Mouse (Mus musculus) bone marrow, adult 2 months (tissue): ENCODE results near the gene Xpo4. TPM values are rescaled to one million over a fixed set of nuclear protein-coding genes. Genes with fewer than 3 reads are reported as not detected.

Source experiments
- H3K27ac ChIP-seq: fragments of 200-500 bp; 2 replicates; pipeline ENCODE4 v1.5.1; 2012; ENCODE audit warnings: low read depth, mild to moderate bottlenecking, control low read depth, inconsistent platforms, low read length; ENCODE audit not compliant: control insufficient read depth, poor library complexity, insufficient read depth
- H3K4me1 ChIP-seq: fragments of 200-500 bp; 2 replicates; pipeline ENCODE4 v1.6.1; 2011; ENCODE audit warnings: low read length; ENCODE audit not compliant: control insufficient read depth, insufficient read depth
- H3K4me3 ChIP-seq: fragments of 200-500 bp; replicated peaks from 2 replicates; pipeline ENCODE3; 2011; ENCODE audit warnings: mild to moderate bottlenecking, low read depth, low read length, control low read depth; ENCODE audit not compliant: control insufficient read depth
- CTCF ChIP-seq: fragments of 200-500 bp; IDR thresholded peaks from 2 replicates; pipeline ENCODE4 v1.5.1; 2011; ENCODE audit warnings: low read length, control low read depth; ENCODE audit not compliant: control insufficient read depth, insufficient read depth
- POLR2A ChIP-seq: fragments of 200-500 bp; IDR thresholded peaks from 2 replicates; pipeline ENCODE4 v1.6.1; 2011; ENCODE audit warnings: low read depth, mild to moderate bottlenecking, control low read depth, low read length, borderline replicate concordance; ENCODE audit not compliant: control insufficient read depth
- WGBS: fragments of 180-500 bp; shearing (Covaris S2); methylation state at CpG from one replicate; pipeline ENCODE4 v1.1.7; 2018; 5-methylcytosine and 5-hydroxymethylcytosine counted together
- polyA plus RNA-seq: library from polyadenylated mRNA; stranded (reverse); fragments of >200 nt; gene quantifications from 2 replicates; pipeline ENCODE4 v1.2.4, GENCODE M21; 2011; ENCODE audit warnings: low replicate concordance; ENCODE audit not compliant: missing spikeins, insufficient read depth, insufficient read length

Gene Xpo4
- polyA plus RNA-seq, 1 experiment, result 10.1 TPM

- H3K4me3 ChIP-seq, result no peak overlapping the region
- no peaks in the 10 kb centered on the region for H3K4me1 ChIP-seq
- 87% methylated on average over 5 of the region's 5 CpGs for WGBS
- TF ChIP-seq CTCF (no peak), POLR2A (no peak)
- H3K27ac ChIP-seq, result no peak overlapping the region
Observed at GRCm38 (mm10) chr14:57634141-57634540, 31.1 kb downstream of the Xpo4 start.

DNA sequence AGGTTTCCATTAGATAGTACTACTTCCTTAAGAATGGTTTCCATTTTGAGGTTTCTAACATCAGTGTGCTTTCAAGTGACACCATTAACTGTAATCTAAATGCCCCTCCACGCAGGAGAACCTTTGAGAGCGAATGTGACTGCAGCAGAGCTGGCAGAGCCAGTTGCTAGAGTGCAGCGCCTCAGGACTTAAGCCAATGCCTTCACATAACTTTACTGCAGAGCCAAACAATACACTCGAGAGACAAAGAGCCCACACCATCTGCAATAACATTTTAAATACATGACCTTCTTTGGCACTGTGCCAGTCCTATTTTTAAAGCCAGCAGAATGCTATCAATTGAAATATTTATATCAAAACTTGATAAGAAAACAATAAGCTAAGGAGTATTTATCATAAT lies 35.6 kb downstream of the Xpo4 start:
- 92% methylated on average over 4 of the region's 4 CpGs for WGBS
- Histone ChIP-seq H3K4me3 (no peak overlapping the region), H3K4me1 (no peaks in the 10 kb centered on the region), H3K27ac (no peak overlapping the region)
- TF ChIP-seq POLR2A (no peak), CTCF (no peak)

- H3K27ac ChIP-seq, result no peak overlapping the region
- H3K4me1 ChIP-seq, result no peaks in the 10 kb centered on the region; the same call in none of the 2 replicates
- TF ChIP-seq CTCF (no peak), POLR2A (no peak)
- H3K4me3 ChIP-seq, result no peak overlapping the region
- 71% methylated on average over 3 of the region's 3 CpGs for WGBS
Observed at GRCm38 (mm10) chr14:57622934-57623333, 42.3 kb downstream of the Xpo4 start.

DNA sequence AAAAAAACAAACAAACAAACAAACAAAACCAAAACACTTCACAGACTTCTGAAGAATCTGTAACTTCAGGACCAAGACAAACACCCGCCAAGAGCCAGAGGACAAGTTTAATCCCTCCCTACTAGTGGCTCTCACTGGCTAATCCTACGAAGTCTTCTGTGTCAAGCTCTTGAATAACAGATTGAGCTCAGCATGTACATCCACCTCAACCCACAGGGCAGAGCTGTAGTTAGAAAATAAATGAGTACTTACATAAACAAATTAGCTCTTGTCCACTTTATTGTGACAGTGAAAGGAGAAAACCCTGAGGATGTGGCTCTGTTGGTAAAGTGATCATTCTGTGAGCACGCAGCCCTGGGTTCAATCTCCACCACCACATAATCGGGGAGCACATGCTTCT lies 43.5 kb downstream of the Xpo4 start:
- TF ChIP-seq CTCF (no peak), POLR2A (no peak)
- no peak overlapping the region for H3K4me3 ChIP-seq
- no peak overlapping the region for H3K27ac ChIP-seq
- 91% methylated on average over 4 of the region's 4 CpGs for WGBS
- H3K4me1 ChIP-seq, result no peaks in the 10 kb centered on the region; the same call in none of the 2 replicates

- WGBS, result 76% methylated on average over 4 of the region's 4 CpGs
- no peak overlapping the region for H3K27ac ChIP-seq
- TF ChIP-seq CTCF (no peak), POLR2A (no peak)
- H3K4me3 ChIP-seq, result no peak overlapping the region
- H3K4me1 ChIP-seq, result no peaks in the 10 kb centered on the region; the same call in none of the 2 replicates
Observed at GRCm38 (mm10) chr14:57620598-57621236, 44.5 kb downstream of the Xpo4 start.

- Histone ChIP-seq H3K4me3 (no peak overlapping the region), H3K27ac (no peak overlapping the region), H3K4me1 (no peaks in the 10 kb centered on the region; the same call in none of the 2 replicates)
- TF ChIP-seq CTCF (no peak), POLR2A (no peak)
- WGBS, result 37% methylated on average over 2 of the region's 2 CpGs
Observed at GRCm38 (mm10) chr14:57619487-57619886, 45.7 kb downstream of the Xpo4 start.

GRCm38 (mm10) chr14:57617675-57618074 lies 47.6 kb downstream of the Xpo4 start:
- WGBS, result 68% methylated on average over 1 of the region's 1 CpGs
- Histone ChIP-seq H3K27ac (no peak overlapping the region), H3K4me1 (no peaks in the 10 kb centered on the region; the same call in 1 of the 2 replicates), H3K4me3 (no peak overlapping the region)
- TF ChIP-seq CTCF (no peak), POLR2A (no peak)

DNA sequence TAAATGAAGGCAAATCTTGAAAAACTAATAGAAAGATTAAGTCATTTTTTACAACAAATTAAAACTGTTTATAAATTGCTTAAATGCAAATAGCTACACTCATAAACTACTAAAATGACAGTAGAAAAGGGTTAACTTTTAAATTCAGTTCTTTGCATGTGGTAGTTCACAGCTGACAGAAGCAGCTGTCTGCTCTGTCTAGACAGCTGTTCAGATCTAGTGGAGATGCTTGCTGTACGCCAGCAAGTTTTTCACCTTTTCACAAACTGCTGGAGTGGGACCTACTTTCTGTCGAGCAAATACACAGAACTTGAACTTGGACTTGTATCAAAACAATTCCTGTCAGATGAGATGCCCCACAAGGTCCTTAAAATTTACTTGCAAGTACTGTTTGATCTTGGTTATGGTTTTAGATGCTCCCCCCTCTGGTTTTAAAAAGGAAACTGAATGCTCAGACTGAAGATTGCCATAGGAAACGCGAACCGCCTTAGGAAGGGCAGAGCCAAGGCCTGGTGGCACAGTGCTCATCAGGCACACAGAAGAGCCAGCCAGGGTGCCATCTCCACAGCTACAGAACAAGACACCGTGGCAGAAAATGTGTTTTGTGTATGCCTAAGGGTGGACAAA lies 48.8 kb downstream of the Xpo4 start:
- Histone ChIP-seq H3K4me1 (no peaks in the 10 kb centered on the region; the same call in 1 of the 2 replicates), H3K27ac (no peak overlapping the region), H3K4me3 (no peak overlapping the region)
- WGBS, result 69% methylated on average over 6 of the region's 6 CpGs
- TF ChIP-seq POLR2A, result no peak
- no peak for TF ChIP-seq CTCF
